Mouse (Mus musculus) intestine, embryonic 14.5 days (tissue): ENCODE measurements around the gene Ift52. TPM values are rescaled to one million over a fixed set of nuclear protein-coding genes. Genes with fewer than 3 reads are reported as not detected.
"Not testable (repeated sequence)": the region's sequence is repeated elsewhere in the genome, so short reads cannot be mapped to it uniquely, and the experiment has no call there.

Source experiments
- ATAC-seq: fragments of 200-750 bp; cut with Nextera tagmentation; replicated peaks from 2 replicates; pipeline ENCODE4 v1.8.0; 2017; ENCODE audit warnings: low read depth, moderate number of reproducible peaks, moderate TSS enrichment, moderate library complexity; ENCODE audit not compliant: low FRiP score, low TSS enrichment
- DNase-seq: peaks from one replicate; pipeline ENCODE4 v3.0.0-alpha.2; 2018; ENCODE audit warnings: low spot score
- H3K27ac ChIP-seq: fragments of 300-500 bp; sonication (generic); 2 replicates; pipeline ENCODE4 v1.5.1; 2014; ENCODE audit warnings: low read depth, mild to moderate bottlenecking, control low read depth
- H3K27me3 ChIP-seq: fragments of 300-500 bp; sonication (generic); replicated peaks from 2 replicates; pipeline ENCODE4 v1.6.1; 2014; ENCODE audit warnings: low read length, control low read depth; ENCODE audit not compliant: control insufficient read depth, insufficient read depth
- H3K36me3 ChIP-seq: fragments of 300-500 bp; sonication (generic); 2 replicates; pipeline ENCODE4 v1.6.1; 2014; ENCODE audit warnings: low read length, control low read depth; ENCODE audit not compliant: control insufficient read depth, insufficient read depth
- H3K4me1 ChIP-seq: fragments of 300-500 bp; sonication (generic); replicated peaks from 2 replicates; pipeline ENCODE4 v1.6.1; 2014; ENCODE audit warnings: low read length, control low read depth, mixed read lengths; ENCODE audit not compliant: control insufficient read depth, insufficient read depth
- H3K4me2 ChIP-seq: fragments of 300-500 bp; sonication (generic); 2 replicates; pipeline ENCODE4 v1.6.1; 2014; ENCODE audit warnings: low read length
- H3K4me3 ChIP-seq: fragments of 300-500 bp; sonication (generic); 2 replicates; pipeline ENCODE4 v1.5.1; 2014; ENCODE audit warnings: low read depth, low read length, control low read depth, mixed read lengths
- H3K9ac ChIP-seq: fragments of 300-500 bp; sonication (generic); 2 replicates; pipeline ENCODE4 v1.6.1; 2014; ENCODE audit warnings: mild to moderate bottlenecking, low read length
- H3K9me3 ChIP-seq: fragments of 300-500 bp; sonication (generic); 2 replicates; pipeline ENCODE4 v1.6.1; 2016; ENCODE audit warnings: low read length, control low read depth; ENCODE audit not compliant: control insufficient read depth
- WGBS: fragments of 180-500 bp; shearing (Covaris S2); extraction: QIAGEN DNeasy Blood & Tissue Kit; methylation state at CpG from one replicate; pipeline ENCODE4 v1.1.7; 2014; 5-methylcytosine and 5-hydroxymethylcytosine counted together
- polyA plus RNA-seq: library from polyadenylated mRNA; unstranded; fragments of >200 nt; fragmentation: Nextera tagmentation; extraction: Ambion mirVana; gene quantifications from 2 replicates; pipeline ENCODE4 v1.2.1, GENCODE M21; 2014

The Ift52 gene
- polyA plus RNA-seq, 1 experiment from 2014 or later, result 45.6 TPM

GRCm38 (mm10) chr2:163056584-163056983 is 39.4 kb downstream of the Ift52 start:
- no peak overlapping the region for H3K9ac ChIP-seq
- no peaks in the 10 kb centered on the region for H3K9me3 ChIP-seq
- WGBS, result 78% methylated on average over 9 of the region's 9 CpGs
- no peak overlapping the region for H3K27ac ChIP-seq
- 0 out of 2 replicates have a peak overlapping the region, but pooled peaks have one; percentile 98 for H3K4me2 ChIP-seq
- no peak overlapping the region for H3K4me3 ChIP-seq
- ATAC-seq (no peak), DNase-seq (no peak)
- no peaks in the 10 kb centered on the region for H3K27me3 ChIP-seq
- 0 out of 2 replicates have a peak, but pooled peaks cover 4% of the 10 kb centered on the region for H3K36me3 ChIP-seq
- H3K4me1 ChIP-seq, result peaks cover 20% of the 10 kb centered on the region

GRCm38 (mm10) chr2:163058981-163059380 is 41.8 kb downstream of the Ift52 start:
- not testable (repeated sequence) for H3K27me3 ChIP-seq, H3K27ac ChIP-seq, H3K4me2 ChIP-seq, H3K4me3 ChIP-seq, H3K9me3 ChIP-seq, ATAC-seq, H3K9ac ChIP-seq, DNase-seq
- Histone ChIP-seq H3K4me1 (peaks cover 14% of the 10 kb centered on the region), H3K36me3 (peaks cover 20% of the 10 kb centered on the region)
- 91% methylated on average over 6 of the region's 7 CpGs for WGBS

GRCm38 (mm10) chr2:163060630-163061029 is 43.5 kb downstream of the Ift52 start:
- Histone ChIP-seq H3K4me3 (no peak overlapping the region), H3K4me2 (no peak overlapping the region), H3K27me3 (no peaks in the 10 kb centered on the region), H3K27ac (no peak overlapping the region), H3K4me1 (peaks cover 9% of the 10 kb centered on the region), H3K9ac (no peak overlapping the region), H3K36me3 (peaks cover 36% of the 10 kb centered on the region), H3K9me3 (no peaks in the 10 kb centered on the region)
- DNase-seq (no peak), ATAC-seq (no peak)
- 83% methylated on average over 6 of the region's 6 CpGs for WGBS

GRCm38 (mm10) chr2:163061203-163062118 is 44.3 kb downstream of the Ift52 start:
- Histone ChIP-seq H3K36me3 (peaks cover 36% of the 10 kb centered on the region), H3K27ac (no peak overlapping the region), H3K4me2 (no peak overlapping the region), H3K9ac (no peak overlapping the region), H3K4me1 (peaks cover 1% of the 10 kb centered on the region; the same call in 1 of the 2 replicates), H3K4me3 (no peak overlapping the region), H3K9me3 (no peaks in the 10 kb centered on the region), H3K27me3 (no peaks in the 10 kb centered on the region)
- 75% methylated on average over 8 of the region's 8 CpGs for WGBS
- no peak for DNase-seq
- no peak for ATAC-seq

- DNase-seq (no peak), ATAC-seq (no peak)
- Histone ChIP-seq H3K9me3 (no peaks in the 10 kb centered on the region), H3K27ac (no peak overlapping the region), H3K4me2 (no peak overlapping the region), H3K4me3 (no peak overlapping the region), H3K4me1 (no peaks in the 10 kb centered on the region), H3K27me3 (no peaks in the 10 kb centered on the region), H3K9ac (no peak overlapping the region), H3K36me3 (peaks cover 36% of the 10 kb centered on the region)
- 77% methylated on average over 6 of the region's 6 CpGs for WGBS
These were observed 45.0 kb downstream of the Ift52 start for GRCm38 (mm10) chr2:163062119-163062508.

- Histone ChIP-seq H3K4me1 (no peaks in the 10 kb centered on the region), H3K4me2 (no peak overlapping the region), H3K27me3 (no peaks in the 10 kb centered on the region), H3K9ac (no peak overlapping the region), H3K9me3 (no peaks in the 10 kb centered on the region), H3K4me3 (no peak overlapping the region), H3K27ac (no peak overlapping the region), H3K36me3 (peaks cover 44% of the 10 kb centered on the region)
- ATAC-seq, result no peak
- 91% methylated on average over 6 of the region's 6 CpGs for WGBS
- DNase-seq, result no peak
These were observed 49.2 kb downstream of the Ift52 start for GRCm38 (mm10) chr2:163066326-163066725.

GRCm38 (mm10) chr2:163067233-163067632 is 50.1 kb downstream of the Ift52 start:
- 89% methylated on average over 1 of the region's 1 CpGs for WGBS
- H3K4me3 ChIP-seq, result no peak overlapping the region
- H3K4me2 ChIP-seq, result no peak overlapping the region
- no peak for ATAC-seq
- H3K27me3 ChIP-seq, result no peaks in the 10 kb centered on the region
- no peak overlapping the region for H3K27ac ChIP-seq
- no peaks in the 10 kb centered on the region for H3K4me1 ChIP-seq
- H3K9ac ChIP-seq, result no peak overlapping the region
- no peaks in the 10 kb centered on the region for H3K9me3 ChIP-seq
- no peak for DNase-seq
- H3K36me3 ChIP-seq, result peaks cover 44% of the 10 kb centered on the region

GRCm38 (mm10) chr2:163070213-163070612 is 53.1 kb downstream of the Ift52 start:
- no peaks in the 10 kb centered on the region for H3K9me3 ChIP-seq
- H3K9ac ChIP-seq, result no peak overlapping the region
- no peaks in the 10 kb centered on the region for H3K27me3 ChIP-seq
- 92% methylated on average over 3 of the region's 3 CpGs for WGBS
- peaks cover 30% of the 10 kb centered on the region for H3K36me3 ChIP-seq
- DNase-seq, result no peak
- H3K4me1 ChIP-seq, result no peaks in the 10 kb centered on the region
- no peak for ATAC-seq
- H3K27ac ChIP-seq, result no peak overlapping the region
- no peak overlapping the region for H3K4me3 ChIP-seq
- H3K4me2 ChIP-seq, result no peak overlapping the region

GRCm38 (mm10) chr2:163071590-163071989 is 54.4 kb downstream of the Ift52 start:
- Histone ChIP-seq H3K27me3 (no peaks in the 10 kb centered on the region), H3K27ac (no peak overlapping the region), H3K4me3 (no peak overlapping the region), H3K4me2 (no peak overlapping the region), H3K4me1 (no peaks in the 10 kb centered on the region), H3K9me3 (no peaks in the 10 kb centered on the region), H3K9ac (no peak overlapping the region), H3K36me3 (peaks cover 26% of the 10 kb centered on the region)
- ATAC-seq, result no peak
- WGBS, result 64% methylated on average over 3 of the region's 3 CpGs
- DNase-seq, result no peak
